Mouse (Mus musculus): Measurements from ENCODE around the gene Psmd1. TPM values are rescaled to one million over a fixed set of nuclear protein-coding genes. Genes with fewer than 3 reads are reported as not detected.
"Not testable (repeated sequence)": the region's sequence is repeated elsewhere in the genome, so short reads cannot be mapped to it uniquely, and the experiment has no call there.

Gene Psmd1
- polyA plus RNA-seq (2012; rRNA removed) (73.2 and 79.2 TPM in 2 replicates), polyA plus RNA-seq (2014; fragmentation: Nextera tagmentation; extraction: Ambion mirVana) (157 and 161 TPM in 2 replicates)

DNA sequence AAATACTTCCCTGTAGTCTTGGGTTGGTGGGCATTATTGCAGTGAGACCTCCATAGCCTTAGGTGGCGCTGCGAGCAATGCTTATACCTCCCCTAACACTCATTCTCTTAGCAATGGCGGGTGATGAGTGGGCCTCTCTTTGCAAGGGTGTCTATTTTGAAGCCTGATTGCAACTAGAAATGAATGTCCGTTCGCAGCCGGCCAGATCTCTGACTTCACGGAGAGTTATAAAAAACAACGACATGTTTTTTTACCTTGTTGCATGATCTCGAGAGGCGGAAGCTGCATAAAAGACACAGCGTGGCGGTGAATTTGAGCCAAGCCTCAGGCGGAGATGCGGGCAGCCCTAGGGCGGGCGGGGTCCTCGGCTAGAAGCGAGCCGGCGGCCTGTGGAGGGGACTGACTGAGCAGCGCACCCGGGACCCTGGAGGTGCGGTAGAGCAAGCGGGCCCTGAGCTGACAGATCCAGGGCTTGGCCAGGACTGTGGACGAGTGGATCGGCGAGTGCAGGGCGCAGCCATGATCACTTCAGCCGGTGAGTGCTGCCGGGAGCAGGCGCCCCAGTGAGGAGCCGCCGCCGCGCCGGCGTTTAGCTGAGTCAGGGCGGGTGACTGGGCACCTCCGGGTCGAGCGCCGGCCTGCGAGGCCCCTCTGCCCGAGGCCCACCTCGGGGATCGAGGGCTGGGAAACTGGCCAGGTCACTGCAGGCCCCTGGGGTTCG is at the start of gene Psmd1:
Gene Psmd1, plus strand, starts transcription at position 117 of the 721 bp plus-strand sequence.
- H3K9me3 ChIP-seq (ENCODE audit: control insufficient read depth, low read length): no peaks in the 10 kb centered on the region
- H3K4me2 ChIP-seq (replicated peaks; ENCODE audit: low read depth, low read length, severe bottlenecking): peak within 1 kb of the TSS; percentile 63
- H3K4me3 ChIP-seq (replicated peaks; ENCODE audit: low read length): peak within 1 kb of the TSS; percentile 98
- DNase-seq (ENCODE audit: low spot score) (peak; percentile 96), ATAC-seq (ENCODE audit: low FRiP score, low read depth) (peak; percentile 97)
- under 1% methylated on average over 27 of the region's 47 CpGs for WGBS
- H3K27ac ChIP-seq (replicated peaks; ENCODE audit: low read depth, low read length): peak within 1 kb of the TSS; percentile 74
- no peaks in the 10 kb centered on the region for H3K27me3 ChIP-seq (ENCODE audit: control insufficient read depth, insufficient read depth, low read length)
- TF ChIP-seq POLR2A (IDR thresholded peaks at IDR 0.05; ENCODE audit: borderline replicate concordance, extremely low read depth, insufficient read depth, insufficient read length): 0 out of 2 replicates have a peak, but pooled peaks have one; percentile 51
- H3K9ac ChIP-seq (ENCODE audit: low read depth, low read length, severe bottlenecking): peak within 1 kb of the TSS; percentile 97
- H3K4me1 ChIP-seq (ENCODE audit: control insufficient read depth, insufficient read depth, low read length): peaks cover 11% of the 10 kb centered on the region
- no peaks in the 10 kb centered on the region for H3K36me3 ChIP-seq (ENCODE audit: control insufficient read depth, insufficient read depth, low read length)

DNA sequence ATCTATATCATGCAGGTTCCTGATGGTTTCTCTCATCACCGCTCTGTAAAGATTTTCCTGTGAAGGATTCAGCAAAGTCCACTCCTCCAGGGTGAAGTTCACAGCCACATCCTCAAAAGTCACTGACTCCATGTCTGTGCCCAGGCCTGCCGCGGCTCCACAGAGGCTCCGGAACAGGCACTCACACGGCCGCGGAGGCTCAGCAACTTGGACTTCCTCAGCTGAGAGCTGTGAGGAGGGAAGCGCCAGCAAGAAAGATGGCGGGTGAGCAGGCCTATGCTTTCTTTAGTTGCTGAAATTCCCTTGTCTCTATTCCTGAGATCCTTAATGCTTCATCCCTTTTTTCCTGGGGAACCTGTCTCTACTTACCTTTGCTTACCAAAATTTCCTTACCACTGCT is 48.4 kb upstream of the Psmd1 start:
- not testable (repeated sequence) for H3K4me1 ChIP-seq (ENCODE audit: control insufficient read depth, insufficient read depth, low read length); ATAC-seq (ENCODE audit: low FRiP score, low read depth); H3K27ac ChIP-seq (replicated peaks; ENCODE audit: low read depth, low read length); H3K9me3 ChIP-seq (ENCODE audit: control insufficient read depth, low read length); H3K4me3 ChIP-seq (replicated peaks; ENCODE audit: low read length); H3K36me3 ChIP-seq (ENCODE audit: control insufficient read depth, insufficient read depth, low read length); H3K9ac ChIP-seq (ENCODE audit: low read depth, low read length, severe bottlenecking); H3K4me2 ChIP-seq (replicated peaks; ENCODE audit: low read depth, low read length, severe bottlenecking); DNase-seq (ENCODE audit: low spot score)
- H3K27me3 ChIP-seq (ENCODE audit: control insufficient read depth, insufficient read depth, low read length): peaks cover 18% of the 10 kb centered on the region
- 94% methylated on average over 9 of the region's 9 CpGs for WGBS

DNA sequence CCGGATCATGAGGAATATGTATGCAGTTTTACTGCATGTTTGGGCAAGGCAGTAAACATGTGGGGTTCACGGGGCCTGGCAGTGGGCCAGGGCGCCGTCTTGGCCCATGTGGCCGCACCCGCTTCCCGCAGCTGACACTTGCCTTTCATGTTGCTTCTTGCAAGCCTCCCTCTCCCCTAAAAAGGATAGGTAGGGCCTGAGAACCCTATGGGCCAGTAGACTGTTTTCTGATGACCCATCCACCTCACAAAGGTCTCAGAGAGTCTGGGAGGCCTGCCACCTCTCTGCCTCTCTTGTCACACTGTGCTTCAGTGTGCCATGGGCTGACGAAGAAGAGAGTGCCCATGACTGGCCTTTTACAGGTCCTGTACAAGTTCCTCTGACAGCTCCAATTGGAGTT is 47.7 kb upstream of the Psmd1 start, which contains the start of gene Spata3:
Gene Spata3, plus strand, starts transcription at position 301 of the 400 bp plus-strand sequence.
- no peak within 1 kb of the TSS for H3K27ac ChIP-seq (replicated peaks; ENCODE audit: low read depth, low read length)
- H3K4me2 ChIP-seq (replicated peaks; ENCODE audit: low read depth, low read length, severe bottlenecking): no peak within 1 kb of the TSS
- ATAC-seq (ENCODE audit: low FRiP score, low read depth) (no peak), DNase-seq (ENCODE audit: low spot score) (no peak)
- no peaks in the 10 kb centered on the region for H3K4me1 ChIP-seq (ENCODE audit: control insufficient read depth, insufficient read depth, low read length)
- peaks cover 18% of the 10 kb centered on the region for H3K27me3 ChIP-seq (ENCODE audit: control insufficient read depth, insufficient read depth, low read length)
- WGBS: 84% methylated on average over 8 of the region's 8 CpGs
- no peaks in the 10 kb centered on the region; the same call in 1 of the 2 replicates for H3K9me3 ChIP-seq (ENCODE audit: control insufficient read depth, low read length)
- no peak within 1 kb of the TSS for H3K4me3 ChIP-seq (replicated peaks; ENCODE audit: low read length)
- no peak for TF ChIP-seq POLR2A (IDR thresholded peaks at IDR 0.05; ENCODE audit: borderline replicate concordance, extremely low read depth, insufficient read depth, insufficient read length)
- H3K9ac ChIP-seq (ENCODE audit: low read depth, low read length, severe bottlenecking): no peak within 1 kb of the TSS
- no peaks in the 10 kb centered on the region for H3K36me3 ChIP-seq (ENCODE audit: control insufficient read depth, insufficient read depth, low read length)

DNA sequence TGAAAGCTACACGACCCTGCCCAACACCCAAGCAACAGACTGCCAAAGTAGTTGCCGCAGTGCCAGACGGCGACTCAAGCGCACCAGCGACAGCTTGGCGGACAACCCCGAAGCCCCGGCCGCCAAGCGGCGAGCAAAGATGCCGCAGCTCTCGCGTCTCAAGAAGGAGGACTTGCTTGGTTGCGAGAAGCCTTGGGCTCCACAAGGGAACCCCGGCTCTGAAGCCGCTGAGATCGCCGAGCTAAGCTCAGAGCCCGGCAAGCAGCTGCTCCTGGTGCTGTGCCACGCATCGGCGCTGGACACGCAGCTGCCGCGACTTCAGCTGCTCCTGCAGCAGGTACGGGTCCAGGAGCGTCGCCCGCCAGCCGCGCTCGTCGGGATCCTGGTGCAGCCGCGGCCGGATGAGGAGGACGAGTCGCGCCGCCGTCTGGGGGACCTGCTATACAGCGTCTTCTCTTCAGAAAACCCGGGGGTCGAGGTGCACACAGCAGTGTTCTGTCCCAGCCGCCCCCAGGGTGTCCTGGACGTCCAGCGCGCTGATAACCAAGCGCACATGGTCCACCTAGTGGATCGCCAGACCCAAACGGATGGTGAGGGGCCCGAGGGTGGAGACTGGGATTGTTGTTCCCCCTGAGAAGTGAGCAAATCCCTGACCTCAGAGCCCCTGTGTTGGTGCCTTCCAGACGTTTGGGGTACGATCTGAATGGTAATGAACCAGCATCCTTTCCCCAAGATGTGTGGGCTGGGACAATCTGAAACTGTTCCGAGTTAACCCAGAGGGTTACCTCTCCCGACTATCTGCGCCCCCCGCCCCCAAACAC is 45.7 kb upstream of the Psmd1 start:
- ATAC-seq (ENCODE audit: low FRiP score, low read depth): peak; percentile 75
- WGBS: 3% methylated on average over 55 of the region's 60 CpGs
- peak; percentile 31 for DNase-seq (ENCODE audit: low spot score)
- H3K36me3 ChIP-seq (ENCODE audit: control insufficient read depth, insufficient read depth, low read length): no peaks in the 10 kb centered on the region
- peak overlapping the region; percentile 49 for H3K4me3 ChIP-seq (replicated peaks; ENCODE audit: low read length)
- no peaks in the 10 kb centered on the region for H3K9me3 ChIP-seq (ENCODE audit: control insufficient read depth, low read length)
- peak overlapping the region; percentile 93 for H3K4me2 ChIP-seq (replicated peaks; ENCODE audit: low read depth, low read length, severe bottlenecking)
- no peak for TF ChIP-seq POLR2A (IDR thresholded peaks at IDR 0.05; ENCODE audit: borderline replicate concordance, extremely low read depth, insufficient read depth, insufficient read length)
- H3K27me3 ChIP-seq (ENCODE audit: control insufficient read depth, insufficient read depth, low read length): peaks cover 18% of the 10 kb centered on the region
- no peaks in the 10 kb centered on the region for H3K4me1 ChIP-seq (ENCODE audit: control insufficient read depth, insufficient read depth, low read length)
- peak overlapping the region; percentile 58 for H3K9ac ChIP-seq (ENCODE audit: low read depth, low read length, severe bottlenecking)
- H3K27ac ChIP-seq (replicated peaks; ENCODE audit: low read depth, low read length): no peak overlapping the region

DNA sequence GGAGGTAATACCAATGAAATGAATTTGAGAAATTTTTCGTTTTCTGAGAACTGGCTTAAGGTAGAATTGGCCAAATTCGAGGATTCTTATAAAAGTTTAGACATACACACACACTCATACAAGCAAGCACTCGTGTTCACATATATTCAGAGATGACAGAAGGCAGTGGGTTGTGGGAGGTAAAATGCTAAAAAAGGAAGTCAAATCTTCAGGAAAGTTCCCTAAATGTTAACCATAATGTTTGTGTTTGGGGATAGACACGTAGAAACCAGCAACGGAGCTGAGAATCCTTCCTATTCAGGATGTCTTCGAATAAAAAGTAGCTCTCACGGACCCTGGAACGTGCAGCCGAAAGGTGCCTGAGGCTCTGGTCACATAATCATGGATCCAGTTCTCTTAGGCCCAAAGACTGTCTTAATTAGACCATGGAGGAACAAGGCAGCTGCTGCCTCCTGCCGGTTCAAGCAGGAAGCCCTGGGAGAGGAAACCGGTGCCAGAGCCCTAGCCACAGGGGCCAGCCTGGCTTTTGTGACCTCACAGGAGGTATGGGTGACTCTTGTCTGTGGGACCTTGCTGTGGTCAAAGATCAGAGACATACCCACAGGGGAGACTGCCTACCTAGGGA is 42.7 kb upstream of the Psmd1 start:
- WGBS: 66% methylated on average over 11 of the region's 11 CpGs
- Histone ChIP-seq H3K9me3 (ENCODE audit: control insufficient read depth, low read length) (no peaks in the 10 kb centered on the region), H3K4me1 (ENCODE audit: control insufficient read depth, insufficient read depth, low read length) (no peaks in the 10 kb centered on the region), H3K4me3 (replicated peaks; ENCODE audit: low read length) (no peak overlapping the region), H3K4me2 (replicated peaks; ENCODE audit: low read depth, low read length, severe bottlenecking) (no peak overlapping the region), H3K27me3 (ENCODE audit: control insufficient read depth, insufficient read depth, low read length) (peaks cover 18% of the 10 kb centered on the region), H3K9ac (ENCODE audit: low read depth, low read length, severe bottlenecking) (no peak overlapping the region), H3K27ac (replicated peaks; ENCODE audit: low read depth, low read length) (no peak overlapping the region), H3K36me3 (ENCODE audit: control insufficient read depth, insufficient read depth, low read length) (no peaks in the 10 kb centered on the region)
- no peak for TF ChIP-seq POLR2A (IDR thresholded peaks at IDR 0.05; ENCODE audit: borderline replicate concordance, extremely low read depth, insufficient read depth, insufficient read length)
- no peak for DNase-seq (ENCODE audit: low spot score)
- no peak for ATAC-seq (ENCODE audit: low FRiP score, low read depth)

All from limb, embryonic 14.5 days (tissue).